Mouse (Mus musculus) thymus, adult 2 months (tissue): ENCODE measurements around the gene Morf4l1. TPM values are rescaled to one million over a fixed set of nuclear protein-coding genes. Genes with fewer than 3 reads are reported as not detected.

Source experiments
- DNase-seq: peaks from one replicate; pipeline ENCODE4 v3.0.0; 2021
- H3K27ac ChIP-seq: fragments of 200-500 bp; 2 replicates; pipeline ENCODE4 v1.5.1; 2012; ENCODE audit warnings: low read length, control low read depth; ENCODE audit not compliant: control insufficient read depth, insufficient read depth
- H3K27me3 ChIP-seq: fragments of 200-500 bp; 2 replicates; pipeline ENCODE4 v1.6.1; 2012; ENCODE audit warnings: mild to moderate bottlenecking, low read length, moderate library complexity, mixed read lengths; ENCODE audit not compliant: control insufficient read depth, insufficient read depth
- H3K36me3 ChIP-seq: fragments of 200-500 bp; 2 replicates; pipeline ENCODE4 v1.6.1; 2012; ENCODE audit warnings: mild to moderate bottlenecking, low read length, moderate library complexity; ENCODE audit not compliant: control insufficient read depth, insufficient read depth
- H3K4me1 ChIP-seq: fragments of 200-500 bp; replicated peaks from 2 replicates; pipeline ENCODE4 v1.6.1; 2012; ENCODE audit warnings: low read length; ENCODE audit not compliant: control insufficient read depth, insufficient read depth
- H3K4me3 ChIP-seq: fragments of 200-500 bp; 2 replicates; pipeline ENCODE4 v1.5.1; 2012; ENCODE audit warnings: mild to moderate bottlenecking, low read length, control low read depth, moderate library complexity; ENCODE audit not compliant: control insufficient read depth, insufficient read depth
- CTCF ChIP-seq: fragments of 200-500 bp; IDR thresholded peaks from 2 replicates; pipeline ENCODE4 v1.5.1; 2012; ENCODE audit warnings: mild to moderate bottlenecking, control low read depth, low read length, moderate library complexity, borderline replicate concordance; ENCODE audit not compliant: control insufficient read depth, poor library complexity, insufficient read depth; ENCODE audit errors: extremely low read depth
- POLR2A ChIP-seq: fragments of 200-500 bp; IDR thresholded peaks from 2 replicates; pipeline ENCODE4 v1.6.1; 2012; ENCODE audit warnings: mild to moderate bottlenecking, low read length, control low read depth, moderate library complexity; ENCODE audit not compliant: control insufficient read depth, poor library complexity, insufficient read depth; ENCODE audit errors: extremely low read depth
- WGBS: fragments of 180-500 bp; shearing (Covaris S2); methylation state at CpG from one replicate; pipeline ENCODE4 v1.1.7; 2018; 5-methylcytosine and 5-hydroxymethylcytosine counted together
- polyA plus RNA-seq: library from polyadenylated mRNA; depleted of rRNA; stranded (reverse); fragments of >200 nt; gene quantifications from 2 replicates; pipeline ENCODE4 v1.2.3, GENCODE M21; 2012

Morf4l1 gene
- polyA plus RNA-seq, 1 experiment = 104 TPM

- Histone ChIP-seq H3K4me1 (0 out of 2 replicates have a peak, but pooled peaks cover 2% of the 10 kb centered on the region), H3K36me3 (peaks cover 65% of the 10 kb centered on the region), H3K4me3 (no peak overlapping the region), H3K27ac (no peak overlapping the region), H3K27me3 (no peaks in the 10 kb centered on the region)
- no peak for TF ChIP-seq POLR2A
- TF ChIP-seq CTCF = no peak
- 93% methylated on average over 1 of the region's 1 CpGs for WGBS
- no peak for DNase-seq
Measured at GRCm38 (mm10) chr9:90105462-90105861, 9.1 kb downstream of the Morf4l1 start.

DNA sequence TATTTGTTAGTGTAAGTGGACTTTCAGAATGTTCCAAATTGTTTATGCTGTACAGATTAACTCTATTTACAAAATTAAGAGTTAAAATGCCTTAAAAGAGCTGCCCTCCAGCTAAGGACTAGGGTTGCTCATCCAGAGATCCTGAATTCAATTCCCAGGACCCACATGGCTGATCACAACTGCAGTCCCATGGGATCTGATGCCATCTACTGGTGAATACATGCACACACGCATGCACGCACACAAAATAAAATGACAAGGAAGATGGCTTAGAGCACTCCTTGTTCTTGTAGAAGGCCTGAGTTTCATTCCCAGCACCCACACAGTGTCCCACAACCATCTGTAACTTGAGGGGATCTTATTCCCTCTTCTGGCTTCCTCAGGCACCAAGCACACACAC is 13.8 kb downstream of the Morf4l1 start:
- H3K36me3 ChIP-seq = peaks cover 78% of the 10 kb centered on the region
- H3K4me1 ChIP-seq = no peaks in the 10 kb centered on the region
- H3K4me3 ChIP-seq = no peak overlapping the region
- no peak for DNase-seq
- WGBS = 85% methylated on average over 2 of the region's 2 CpGs
- TF ChIP-seq POLR2A = no peak
- TF ChIP-seq CTCF = no peak
- no peaks in the 10 kb centered on the region for H3K27me3 ChIP-seq
- no peak overlapping the region for H3K27ac ChIP-seq

DNA sequence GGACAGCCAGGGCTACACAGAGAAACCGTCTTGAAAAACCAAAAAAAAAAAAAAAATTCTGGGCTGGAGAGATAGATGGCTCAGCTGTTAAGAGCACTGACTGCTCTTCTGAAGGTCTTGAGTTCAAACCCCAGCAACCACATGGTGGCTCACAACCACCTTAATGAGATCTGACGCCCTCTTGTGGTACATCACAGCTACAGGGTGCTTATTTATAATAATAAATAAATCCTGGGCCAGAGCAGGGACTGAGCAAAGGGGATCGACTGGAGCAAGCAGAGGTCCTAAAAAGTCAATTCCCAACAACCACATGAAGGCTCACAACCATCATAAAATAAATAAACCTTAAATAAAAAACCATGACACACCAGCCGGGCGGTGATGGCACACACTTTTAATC is 15.6 kb downstream of the Morf4l1 start:
- WGBS = 88% methylated on average over 5 of the region's 5 CpGs
- H3K4me1 ChIP-seq = no peaks in the 10 kb centered on the region
- TF ChIP-seq POLR2A = no peak
- TF ChIP-seq CTCF = no peak
- DNase-seq = no peak
- H3K27ac ChIP-seq = no peak overlapping the region
- no peaks in the 10 kb centered on the region for H3K27me3 ChIP-seq
- H3K4me3 ChIP-seq = no peak overlapping the region
- H3K36me3 ChIP-seq = peaks cover 84% of the 10 kb centered on the region

DNA sequence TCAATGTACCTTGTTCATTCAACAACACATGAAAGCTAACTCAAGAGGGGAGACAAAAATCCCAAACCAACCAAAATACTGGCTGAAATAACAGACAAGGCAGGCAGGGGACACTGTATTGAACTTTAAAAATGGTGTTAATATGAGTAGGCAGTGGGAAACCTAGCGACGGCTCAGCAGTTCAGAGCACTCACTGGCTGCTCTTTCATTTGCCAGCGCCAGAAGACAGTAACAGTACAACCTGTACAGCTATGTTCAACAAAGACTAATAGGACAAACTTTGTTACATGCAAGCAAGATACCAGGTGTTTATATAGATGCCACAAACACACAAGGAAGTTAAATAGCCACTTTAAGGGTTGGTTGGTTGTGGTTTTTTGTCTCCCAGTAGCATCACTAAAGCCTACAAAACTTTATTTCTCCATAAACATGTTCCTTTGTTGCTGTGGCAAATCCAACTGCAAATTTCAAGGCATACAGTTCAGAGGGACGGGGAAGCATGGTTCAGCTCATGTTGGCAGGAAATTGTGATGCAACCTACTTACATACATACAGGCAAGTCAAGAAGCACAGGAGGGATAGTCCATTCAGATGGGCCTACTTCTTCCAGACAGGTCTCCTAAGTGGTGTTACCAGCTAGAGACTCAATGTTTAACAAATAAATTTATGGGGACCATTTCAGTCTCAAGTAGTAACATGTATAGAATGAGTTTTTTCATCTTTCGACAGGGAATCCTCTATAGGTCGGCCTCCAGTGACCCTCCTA is 25.1 kb downstream of the Morf4l1 start:
- 98% methylated on average over 6 of the region's 6 CpGs for WGBS
- DNase-seq = no peak
- Histone ChIP-seq H3K4me1 (no peaks in the 10 kb centered on the region), H3K36me3 (peaks cover 43% of the 10 kb centered on the region), H3K4me3 (no peak overlapping the region), H3K27me3 (no peaks in the 10 kb centered on the region), H3K27ac (no peak overlapping the region)
- TF ChIP-seq POLR2A (no peak), CTCF (no peak)

DNA sequence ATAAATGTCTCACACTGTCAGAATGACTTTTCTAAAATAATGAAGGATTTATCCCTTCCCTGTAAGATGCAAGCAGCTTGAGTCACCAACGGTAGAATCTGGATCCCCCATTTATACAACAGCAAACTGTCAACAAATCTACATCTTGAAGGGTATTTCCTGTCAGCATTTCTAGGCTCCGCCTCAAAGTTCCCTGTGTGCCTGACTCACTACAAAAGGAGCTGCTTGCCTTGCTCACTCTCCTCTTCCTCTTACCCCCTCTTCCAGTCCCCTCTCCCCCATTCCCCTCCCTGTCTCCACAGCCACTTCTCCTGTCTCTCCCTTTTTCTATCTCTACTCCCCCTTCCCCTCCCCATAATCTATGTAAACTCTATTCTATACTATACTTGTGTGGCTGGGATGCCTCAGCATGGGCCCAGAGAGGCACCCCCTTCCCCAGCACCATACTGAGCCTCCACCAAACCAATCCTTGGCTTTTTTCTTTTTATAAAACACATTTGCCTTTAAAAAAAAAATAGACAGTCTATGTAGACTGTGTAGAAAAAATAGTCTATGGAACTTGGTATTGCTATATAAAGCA is 26.6 kb downstream of the Morf4l1 start:
- WGBS = 75% methylated on average over 2 of the region's 2 CpGs
- DNase-seq = no peak
- no peak for TF ChIP-seq POLR2A
- no peak overlapping the region for H3K4me3 ChIP-seq
- no peaks in the 10 kb centered on the region for H3K27me3 ChIP-seq
- H3K4me1 ChIP-seq = no peaks in the 10 kb centered on the region
- peaks cover 29% of the 10 kb centered on the region for H3K36me3 ChIP-seq
- H3K27ac ChIP-seq = no peak overlapping the region

DNA sequence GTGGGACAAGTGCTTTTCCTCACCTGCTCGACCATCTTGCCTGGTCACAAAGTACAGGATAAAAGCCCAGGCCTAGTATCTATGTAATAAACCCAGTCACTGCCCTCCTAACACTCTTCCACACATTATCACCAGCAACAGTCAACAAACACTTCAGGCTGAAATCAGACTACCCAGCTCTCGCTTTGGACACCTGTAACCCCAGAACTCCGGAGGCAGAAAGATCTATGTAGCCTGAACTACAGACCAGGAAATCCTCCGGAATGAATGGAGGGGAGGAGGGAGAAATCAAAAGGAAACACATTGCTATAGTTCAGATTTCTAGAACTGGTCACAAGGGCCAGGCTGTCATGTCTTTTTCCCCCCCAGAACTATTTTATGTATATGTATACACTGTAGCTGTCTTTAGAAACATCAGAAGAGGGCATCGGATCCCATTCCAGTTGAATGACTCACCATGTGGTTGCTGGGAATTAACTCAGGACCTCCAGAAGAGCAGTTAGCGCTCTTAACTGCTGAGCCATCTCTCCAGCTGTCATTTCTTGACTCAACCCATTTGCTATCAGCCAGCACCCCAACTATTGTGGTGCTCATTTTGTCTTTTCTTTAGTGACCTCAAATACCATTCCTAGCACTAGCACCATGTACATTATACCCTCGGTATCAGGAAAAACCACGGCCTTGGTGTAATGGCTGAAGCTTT is 29.7 kb downstream of the Morf4l1 start:
- Histone ChIP-seq H3K36me3 (peaks cover 5% of the 10 kb centered on the region), H3K27me3 (no peaks in the 10 kb centered on the region), H3K4me1 (no peaks in the 10 kb centered on the region), H3K27ac (no peak overlapping the region), H3K4me3 (no peak overlapping the region)
- TF ChIP-seq POLR2A = no peak
- TF ChIP-seq CTCF = no peak
- no peak for DNase-seq
- WGBS = 77% methylated on average over 8 of the region's 8 CpGs
